Mouse (Mus musculus) heart, embryonic 16.5 days (tissue): Measurements from ENCODE around the gene Pkd2l1. TPM values are rescaled to one million over a fixed set of nuclear protein-coding genes. Genes with fewer than 3 reads are reported as not detected.

Source experiments
- ATAC-seq: fragments of 200-750 bp; cut with Nextera tagmentation; replicated peaks from 2 replicates; pipeline ENCODE4 v1.8.0; 2017; ENCODE audit warnings: moderate number of reproducible peaks; ENCODE audit not compliant: insufficient read depth, low FRiP score; ENCODE audit errors: extremely low read depth
- H3K27ac ChIP-seq: fragments of 300-500 bp; sonication (generic); 2 replicates; pipeline ENCODE4 v1.5.1; 2014; ENCODE audit warnings: mild to moderate bottlenecking, low read length, control low read depth, moderate library complexity
- H3K27me3 ChIP-seq: fragments of 300-500 bp; sonication (generic); 2 replicates; pipeline ENCODE4 v1.6.1; 2014; ENCODE audit warnings: low read length, mixed read lengths; ENCODE audit not compliant: control insufficient read depth, insufficient read depth
- H3K36me3 ChIP-seq: fragments of 300-500 bp; sonication (generic); 2 replicates; pipeline ENCODE4 v1.6.1; 2014; ENCODE audit not compliant: control insufficient read depth, insufficient read depth
- H3K4me1 ChIP-seq: fragments of 300-500 bp; sonication (generic); 2 replicates; pipeline ENCODE4 v1.6.1; 2014; ENCODE audit warnings: low read length, mixed read lengths; ENCODE audit not compliant: control insufficient read depth, insufficient read depth
- H3K4me2 ChIP-seq: fragments of 300-500 bp; sonication (generic); 2 replicates; pipeline ENCODE4 v1.6.1; 2014; ENCODE audit warnings: low read depth, mild to moderate bottlenecking, control low read depth, low read length
- H3K4me3 ChIP-seq: fragments of 300-500 bp; sonication (generic); 2 replicates; pipeline ENCODE4 v1.5.1; 2014; ENCODE audit warnings: mild to moderate bottlenecking, control low read depth, low read length
- H3K9ac ChIP-seq: fragments of 300-500 bp; sonication (generic); 2 replicates; pipeline ENCODE4 v1.6.1; 2014; ENCODE audit warnings: low read length, control low read depth
- H3K9me3 ChIP-seq: fragments of 300-500 bp; sonication (generic); replicated peaks from 2 replicates; pipeline ENCODE4 v1.6.1; 2016; ENCODE audit warnings: low read length; ENCODE audit not compliant: control insufficient read depth
- WGBS: fragments of 180-500 bp; shearing (Covaris S2); extraction: QIAGEN DNeasy Blood & Tissue Kit; methylation state at CpG from one replicate; pipeline ENCODE4 v1.1.7; 2014; 5-methylcytosine and 5-hydroxymethylcytosine counted together
- polyA plus RNA-seq: library from polyadenylated mRNA; unstranded; fragments of >200 nt; fragmentation: Nextera tagmentation; extraction: Ambion mirVana; gene quantifications from 2 replicates; pipeline ENCODE4 v1.2.1, GENCODE M21; 2015

The Pkd2l1 gene
- polyA plus RNA-seq, 1 experiment from 2014 or later = not detected

- H3K27me3 ChIP-seq = no peaks in the 10 kb centered on the region
- WGBS = 84% methylated on average over 3 of the region's 3 CpGs
- ATAC-seq = no peak
- no peak overlapping the region for H3K27ac ChIP-seq
- no peak overlapping the region for H3K4me2 ChIP-seq
- H3K4me3 ChIP-seq = no peak overlapping the region
- H3K9ac ChIP-seq = no peak overlapping the region
- H3K9me3 ChIP-seq = no peaks in the 10 kb centered on the region
- H3K4me1 ChIP-seq = peaks cover 11% of the 10 kb centered on the region
- peaks cover 5% of the 10 kb centered on the region; the same call in 1 of the 2 replicates for H3K36me3 ChIP-seq
Measured at GRCm38 (mm10) chr19:44103001-44103400, 89.2 kb downstream of the Pkd2l1 start.

GRCm38 (mm10) chr19:44100840-44101239 lies 91.4 kb downstream of the Pkd2l1 start:
- H3K4me3 ChIP-seq = no peak overlapping the region
- no peak overlapping the region for H3K4me2 ChIP-seq
- no peak for ATAC-seq
- H3K36me3 ChIP-seq = peaks cover 16% of the 10 kb centered on the region
- H3K9me3 ChIP-seq = 0 out of 2 replicates have a peak, but pooled peaks cover under 1% of the 10 kb centered on the region
- H3K27me3 ChIP-seq = no peaks in the 10 kb centered on the region
- H3K27ac ChIP-seq = no peak overlapping the region
- H3K4me1 ChIP-seq = no peaks in the 10 kb centered on the region
- H3K9ac ChIP-seq = no peak overlapping the region

Other genes with a start within 250 kb of the Pkd2l1 start
- gene Cpn1, start 205.9 kb downstream of the Pkd2l1 start, polyA plus RNA-seq = 0.45 and 0.57 TPM in 2 replicates
- not detected in 2 replicates for gene Cyp2c23, start 163.2 kb downstream of the Pkd2l1 start, polyA plus RNA-seq
- 16.1 and 16.3 TPM in 2 replicates for gene Erlin1, start 122.7 kb downstream of the Pkd2l1 start, polyA plus RNA-seq
- 28.0 and 31.5 TPM in 2 replicates for gene Chuk, start 85.0 kb downstream of the Pkd2l1 start, polyA plus RNA-seq
- gene Cwf19l1, start 56.6 kb downstream of the Pkd2l1 start, polyA plus RNA-seq = 17.1 and 19.9 TPM in 2 replicates
- gene Bloc1s2, start 46.0 kb downstream of the Pkd2l1 start, polyA plus RNA-seq = 50.0 and 63.3 TPM in 2 replicates
- 0.16 and 0.40 TPM in 2 replicates for gene Scd3, start 10.8 kb upstream of the Pkd2l1 start, polyA plus RNA-seq
- gene Scd2, start 101.2 kb upstream of the Pkd2l1 start, polyA plus RNA-seq = 134 and 148 TPM in 2 replicates
- gene Scd4, start 140.7 kb upstream of the Pkd2l1 start, polyA plus RNA-seq = 4.4 and 4.8 TPM in 2 replicates
- 1.1 and 1.2 TPM in 2 replicates for gene Scd1, start 215.4 kb upstream of the Pkd2l1 start, polyA plus RNA-seq